Mouse (Mus musculus): ENCODE data around the gene Treml2.
"Not testable (repeated sequence)": the region's sequence is repeated elsewhere in the genome, so short reads cannot be mapped to it uniquely, and the experiment has no call there.

Treml2 gene

DNA sequence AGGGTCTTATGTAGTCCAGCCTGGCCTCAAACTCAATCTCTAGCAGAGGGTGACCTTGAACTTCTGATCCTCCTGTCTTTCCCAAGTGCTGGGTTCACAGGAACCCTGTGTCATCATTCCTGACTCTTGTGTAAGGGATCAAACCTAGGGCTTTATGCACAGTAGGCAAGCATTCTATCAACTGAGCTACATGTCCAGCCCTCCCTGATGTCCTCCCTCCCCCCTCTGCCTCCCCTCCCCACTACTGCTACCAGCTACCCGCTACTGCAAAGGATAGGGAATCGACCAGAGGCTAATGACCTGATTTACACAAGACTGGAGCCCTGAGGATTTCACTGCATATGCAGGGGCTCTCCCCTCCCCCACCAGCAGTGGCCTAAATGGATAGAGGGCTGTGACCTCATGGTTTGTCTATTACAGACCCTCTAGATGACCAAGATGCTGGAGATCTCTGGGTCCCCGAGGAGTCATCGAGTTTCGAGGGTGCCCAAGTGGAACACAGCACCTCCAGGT lies 51.4 kb downstream of the Treml2 start:
- DNase-seq, result no peak

DNA sequence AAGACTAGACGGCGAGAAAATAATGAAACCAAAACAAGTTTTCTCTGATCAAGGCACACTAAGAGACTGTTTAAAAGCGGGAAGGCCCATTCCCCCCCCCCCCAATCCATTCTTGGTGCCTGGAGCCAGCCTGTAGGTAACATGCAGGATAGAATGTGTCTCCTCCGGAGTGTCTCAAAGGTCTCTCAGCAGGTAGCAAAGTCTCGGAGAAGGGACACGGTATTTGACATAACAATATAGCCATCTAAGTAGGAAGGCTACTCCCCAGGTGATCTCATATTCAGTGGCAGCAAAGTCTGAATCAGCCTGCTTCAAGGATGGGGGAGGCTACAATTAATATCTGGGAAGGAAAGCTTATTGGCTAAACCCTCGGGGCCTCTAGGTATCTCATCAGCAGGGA lies 53.7 kb downstream of the Treml2 start:
- not testable (repeated sequence) for DNase-seq

DNA sequence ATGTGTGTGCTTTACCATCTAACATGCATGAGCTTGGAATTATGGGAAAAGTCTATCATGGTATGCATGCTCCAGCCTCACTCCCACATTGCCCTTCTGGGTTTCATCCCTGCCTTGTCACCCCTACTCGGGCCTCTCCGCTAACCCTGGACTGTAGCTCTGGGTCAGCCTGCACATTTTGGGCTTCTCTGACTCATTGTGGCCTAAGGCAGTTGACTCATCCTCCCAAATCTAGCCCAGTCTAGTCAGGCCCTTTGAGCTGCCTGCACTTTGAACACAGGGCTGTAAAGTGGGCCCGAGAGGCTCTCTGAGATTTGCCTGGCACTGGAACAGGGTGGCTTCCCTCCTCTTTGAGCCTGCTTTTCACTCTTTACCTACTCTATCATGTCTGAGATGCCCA lies 56.5 kb downstream of the Treml2 start:
- no peak for DNase-seq

DNA sequence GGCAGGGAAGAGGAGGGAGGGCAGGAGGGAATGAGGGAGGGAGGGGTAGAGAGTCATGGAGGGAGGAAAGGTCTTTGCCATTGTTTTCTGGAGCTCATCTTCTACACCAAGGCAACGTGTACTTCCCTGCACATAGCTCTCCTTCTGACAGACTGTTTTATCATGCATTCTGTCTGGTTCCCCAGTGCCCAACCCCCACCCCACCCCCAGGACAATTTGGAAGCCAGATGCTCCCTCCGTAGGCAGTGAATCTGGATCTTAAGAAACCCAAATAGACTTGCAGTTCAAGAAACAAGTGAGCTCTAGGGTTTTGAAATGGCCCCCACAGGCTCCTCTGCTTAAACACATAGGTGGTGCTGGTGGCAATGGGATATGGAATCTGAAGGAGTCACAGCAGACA lies 58.6 kb downstream of the Treml2 start:
- no peak for DNase-seq

DNA sequence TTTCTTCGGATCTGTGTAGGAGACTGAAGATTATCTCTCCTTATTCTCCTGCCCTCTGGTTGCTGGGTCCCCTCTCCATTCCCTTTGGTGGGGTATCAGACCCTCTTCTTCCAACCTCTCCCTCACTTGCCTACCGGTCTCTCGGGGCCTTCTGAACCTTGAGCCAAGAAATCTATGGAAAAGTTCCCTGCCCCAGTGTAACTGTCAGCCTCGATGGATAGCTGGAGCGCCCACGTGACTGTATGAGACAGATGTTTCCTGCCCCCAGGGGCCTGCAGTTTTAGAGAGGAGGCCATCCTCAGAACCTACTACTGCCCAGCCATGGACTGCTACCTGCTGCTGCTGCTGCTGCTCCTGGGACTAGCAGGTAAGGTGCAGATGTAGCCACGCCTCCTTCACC lies 60.3 kb downstream of the Treml2 start, which contains the start of gene Treml1:
Treml1 (plus strand) TSS at position 301 of the 400 bp plus-strand sequence.
- DNase-seq, result no peak

DNA sequence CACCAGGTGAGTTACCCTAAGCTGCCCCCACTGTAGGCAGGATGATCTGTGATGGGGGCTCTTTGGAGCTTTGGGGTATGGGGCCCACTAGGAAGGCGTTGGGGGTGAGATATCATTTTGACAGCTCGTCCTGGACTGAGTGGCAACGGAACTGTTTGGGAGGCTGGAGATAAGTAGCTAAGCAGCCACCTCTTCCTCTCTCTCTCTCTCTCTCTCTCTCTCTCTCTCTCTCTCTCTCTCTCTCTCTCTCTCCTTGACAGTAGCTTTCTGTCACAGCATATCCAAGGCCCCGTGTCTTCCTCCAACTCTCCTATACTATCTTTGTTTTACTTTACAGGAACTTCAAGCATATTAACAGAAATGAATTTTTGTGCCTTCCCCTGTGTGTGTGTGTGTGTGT lies 61.2 kb downstream of the Treml2 start:
- DNase-seq, result no peak
